Mouse (Mus musculus): ENCODE measurements around the gene Klf1. TPM values are rescaled to one million over a fixed set of nuclear protein-coding genes. Genes with fewer than 3 reads are reported as not detected.

The Klf1 gene
- 6.4 and 7.7 TPM in 2 replicates for polyA plus RNA-seq (2015; fragmentation: Nextera tagmentation; extraction: Ambion mirVana)

DNA sequence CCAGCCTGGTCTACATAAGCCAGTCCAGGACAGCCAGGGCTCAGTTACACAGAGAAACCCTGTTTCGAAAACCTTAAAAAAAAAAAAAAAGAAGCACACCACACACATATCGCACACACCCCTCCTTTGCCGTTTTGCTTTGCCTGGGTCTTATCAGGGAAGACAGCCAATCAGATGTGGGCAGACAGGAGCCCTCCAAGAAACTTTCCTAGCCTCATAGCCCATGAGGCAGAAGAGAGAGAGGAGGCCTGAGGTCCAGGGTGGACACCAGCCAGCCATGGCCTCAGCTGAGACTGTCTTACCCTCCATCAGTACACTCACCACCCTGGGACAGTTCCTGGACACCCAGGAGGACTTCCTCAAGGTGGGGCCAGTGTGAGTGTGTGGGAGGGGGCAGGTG lies at the start of gene Klf1:
Gene Klf1 (plus strand): TSS at position 177 of the 400 bp plus-strand sequence.
- H3K9ac ChIP-seq, result peak within 1 kb of the TSS; percentile 84
- no peaks in the 10 kb centered on the region for H3K36me3 ChIP-seq
- 74% methylated on average over 3 of the region's 3 CpGs for WGBS
- H3K9me3 ChIP-seq, result no peaks in the 10 kb centered on the region
- H3K27me3 ChIP-seq (replicated peaks), result no peaks in the 10 kb centered on the region
- no peak; the same call in 1 of the 2 replicates for ATAC-seq
- H3K4me1 ChIP-seq (replicated peaks), result peaks cover 6% of the 10 kb centered on the region
- peak within 1 kb of the TSS; percentile 88 for H3K4me2 ChIP-seq (replicated peaks)
- H3K4me3 ChIP-seq (replicated peaks), result peak within 1 kb of the TSS; percentile 56
- H3K27ac ChIP-seq, result peak within 1 kb of the TSS; percentile 83

- WGBS, result 84% methylated on average over 3 of the region's 3 CpGs
Observed at GRCm38 (mm10) chr8:84856434-84856833, 45.3 kb upstream of the Klf1 start.

GRCm38 (mm10) chr8:84856864-84857441 lies 44.8 kb upstream of the Klf1 start, which contains the start of gene Farsa:
Farsa (plus strand) TSS chr8:84856989.
- under 1% methylated on average over 39 of the region's 39 CpGs for WGBS
- Histone ChIP-seq H3K27me3 (replicated peaks) (no peaks in the 10 kb centered on the region), H3K9me3 (no peaks in the 10 kb centered on the region), H3K27ac (peak within 1 kb of the TSS; percentile 81), H3K4me2 (replicated peaks) (peak within 1 kb of the TSS; percentile 79), H3K4me3 (replicated peaks) (peak within 1 kb of the TSS; percentile 80), H3K36me3 (peaks cover 19% of the 10 kb centered on the region; the same call in 1 of the 2 replicates), H3K4me1 (replicated peaks) (peaks cover 12% of the 10 kb centered on the region), H3K9ac (peak within 1 kb of the TSS; percentile 91)
- ATAC-seq, result peak; percentile 96

More at GRCm38 (mm10) chr8:84856434-84856833, 45.3 kb upstream of the Klf1 start:
- Histone ChIP-seq H3K9ac (no peak overlapping the region), H3K4me1 (replicated peaks) (peaks cover 12% of the 10 kb centered on the region), H3K27me3 (replicated peaks) (no peaks in the 10 kb centered on the region), H3K27ac (no peak overlapping the region), H3K4me3 (replicated peaks) (peak overlapping the region; percentile 80), H3K36me3 (peaks cover 15% of the 10 kb centered on the region; the same call in 1 of the 2 replicates), H3K4me2 (replicated peaks) (no peak overlapping the region), H3K9me3 (no peaks in the 10 kb centered on the region)
- ATAC-seq, result peak; percentile 26

- H3K36me3 ChIP-seq, result peaks cover 16% of the 10 kb centered on the region
- ATAC-seq, result peak; percentile 86
- 11% methylated on average over 46 of the region's 46 CpGs for WGBS
- H3K27ac ChIP-seq, result no peak within 1 kb of the TSS
- peaks cover 14% of the 10 kb centered on the region for H3K4me1 ChIP-seq (replicated peaks)
- H3K9ac ChIP-seq, result peak within 1 kb of the TSS; percentile 52
- no peaks in the 10 kb centered on the region for H3K27me3 ChIP-seq (replicated peaks)
- H3K9me3 ChIP-seq, result no peaks in the 10 kb centered on the region
- H3K4me3 ChIP-seq (replicated peaks), result peak within 1 kb of the TSS; percentile 48
- peak within 1 kb of the TSS; percentile 99 for H3K4me2 ChIP-seq (replicated peaks)
Observed at GRCm38 (mm10) chr8:84871376-84872308, 30.1 kb upstream of the Klf1 start, which contains the start of gene Syce2. Syce2 (plus strand) TSS chr8:84872111.

DNA sequence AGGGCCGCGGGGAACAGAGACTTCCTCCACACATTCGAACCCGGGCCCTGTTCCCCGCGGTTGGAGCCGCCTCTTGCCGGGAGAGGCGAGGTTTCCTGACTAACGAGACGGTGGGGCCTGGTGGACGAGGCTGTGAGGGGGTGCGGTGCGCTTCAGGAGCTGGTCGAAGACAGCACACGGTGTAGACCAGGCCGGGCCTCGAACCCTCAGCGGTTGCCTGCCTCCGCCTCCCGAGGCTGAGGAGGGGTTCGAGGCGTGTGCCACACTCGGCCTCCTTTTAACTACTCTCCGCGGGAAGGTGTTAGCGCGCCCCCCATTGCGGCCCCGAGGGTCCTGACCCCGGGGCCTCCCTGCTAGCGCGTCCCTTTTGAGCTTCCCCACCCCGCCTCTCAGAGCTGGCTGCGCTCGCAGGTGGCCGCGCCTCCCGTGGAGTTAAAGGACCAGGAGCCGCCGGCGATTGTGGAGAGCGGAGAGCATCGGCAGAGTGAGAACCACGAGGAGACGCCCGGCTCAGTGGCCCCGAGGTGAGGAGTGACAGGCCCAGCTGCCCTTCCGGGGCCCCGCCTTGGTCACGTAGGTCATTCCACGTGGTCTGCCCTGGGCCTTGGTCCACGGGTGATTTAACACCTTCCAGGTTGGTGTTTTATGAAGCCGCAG lies 29.3 kb upstream of the Klf1 start:
- H3K4me3 ChIP-seq (replicated peaks), result peak overlapping the region; percentile 48
- ATAC-seq, result peak; percentile 68
- no peaks in the 10 kb centered on the region for H3K27me3 ChIP-seq (replicated peaks)
- no peaks in the 10 kb centered on the region for H3K9me3 ChIP-seq
- peaks cover 14% of the 10 kb centered on the region for H3K4me1 ChIP-seq (replicated peaks)
- H3K9ac ChIP-seq, result peak overlapping the region; percentile 52
- H3K4me2 ChIP-seq (replicated peaks), result peak overlapping the region; percentile 99
- H3K36me3 ChIP-seq, result peaks cover 16% of the 10 kb centered on the region
- 2% methylated on average over 54 of the region's 54 CpGs for WGBS
- no peak overlapping the region for H3K27ac ChIP-seq

DNA sequence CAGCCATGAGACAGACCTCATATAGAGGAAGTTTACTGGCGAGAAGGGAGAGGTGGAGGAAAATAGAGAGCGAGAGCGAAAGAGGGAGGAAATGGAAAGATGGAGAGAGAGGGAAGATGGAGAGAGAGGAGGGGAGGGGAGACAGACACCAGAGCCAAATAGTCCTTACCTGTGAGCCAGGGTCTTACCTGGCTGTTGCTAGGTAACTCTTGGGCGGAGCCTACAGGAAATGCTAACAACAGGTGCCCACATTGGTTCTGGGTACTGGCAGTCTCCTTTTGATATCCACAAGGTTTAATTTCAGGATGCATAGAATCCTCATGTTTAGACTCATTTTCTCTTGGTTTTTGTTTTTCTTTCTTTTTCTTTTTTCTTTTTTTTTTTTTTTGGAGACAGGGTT lies 28.7 kb upstream of the Klf1 start:
- H3K36me3 ChIP-seq, result peaks cover 10% of the 10 kb centered on the region; the same call in 1 of the 2 replicates
- H3K27me3 ChIP-seq (replicated peaks), result no peaks in the 10 kb centered on the region
- H3K9ac ChIP-seq, result peak overlapping the region; percentile 52; the same call in 1 of the 2 replicates
- ATAC-seq, result no peak
- peak overlapping the region; percentile 99 for H3K4me2 ChIP-seq (replicated peaks)
- no peak overlapping the region for H3K27ac ChIP-seq
- peaks cover 14% of the 10 kb centered on the region for H3K4me1 ChIP-seq (replicated peaks)
- peak overlapping the region; percentile 48 for H3K4me3 ChIP-seq (replicated peaks)
- no peaks in the 10 kb centered on the region for H3K9me3 ChIP-seq
- 73% methylated on average over 4 of the region's 4 CpGs for whole genome bisulfite sequencing

DNA sequence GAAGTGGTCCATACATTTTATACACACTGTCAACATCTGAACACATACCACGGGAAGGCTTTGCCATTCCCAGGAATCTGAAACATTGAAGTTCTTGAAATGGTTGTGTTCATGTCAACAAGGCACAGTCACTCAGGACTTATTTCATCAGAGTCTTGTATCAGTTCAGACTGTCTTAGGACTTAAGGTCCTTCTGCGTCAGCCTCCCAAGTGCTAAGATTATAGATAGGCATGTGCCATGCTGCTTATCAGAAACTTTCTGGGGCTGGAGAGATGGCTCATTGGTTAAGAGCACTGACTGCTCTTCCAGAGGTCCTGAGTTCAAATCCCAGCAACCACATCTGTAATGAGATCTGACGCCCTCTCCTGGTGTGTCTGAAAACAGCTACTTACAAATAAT lies 27.4 kb upstream of the Klf1 start:
- Histone ChIP-seq H3K27me3 (replicated peaks) (no peaks in the 10 kb centered on the region), H3K9ac (no peak overlapping the region), H3K27ac (no peak overlapping the region), H3K9me3 (no peaks in the 10 kb centered on the region), H3K4me3 (replicated peaks) (no peak overlapping the region), H3K36me3 (no peaks in the 10 kb centered on the region), H3K4me1 (replicated peaks) (peaks cover 14% of the 10 kb centered on the region), H3K4me2 (replicated peaks) (no peak overlapping the region)
- 82% methylated on average over 3 of the region's 3 CpGs for WGBS
- ATAC-seq, result no peak

GRCm38 (mm10) chr8:84877297-84878035 lies 24.3 kb upstream of the Klf1 start:
- no peak overlapping the region for H3K4me3 ChIP-seq (replicated peaks)
- H3K9ac ChIP-seq, result no peak overlapping the region
- no peak overlapping the region for H3K27ac ChIP-seq
- no peaks in the 10 kb centered on the region for H3K27me3 ChIP-seq (replicated peaks)
- no peaks in the 10 kb centered on the region for H3K36me3 ChIP-seq
- H3K9me3 ChIP-seq, result no peaks in the 10 kb centered on the region
- H3K4me1 ChIP-seq (replicated peaks), result peaks cover 6% of the 10 kb centered on the region
- WGBS, result 75% methylated on average over 3 of the region's 3 CpGs
- ATAC-seq, result no peak
- H3K4me2 ChIP-seq (replicated peaks), result no peak overlapping the region

GRCm38 (mm10) chr8:84878915-84879314 lies 22.8 kb upstream of the Klf1 start:
- Histone ChIP-seq H3K4me3 (replicated peaks) (no peak overlapping the region), H3K9ac (no peak overlapping the region), H3K36me3 (no peaks in the 10 kb centered on the region), H3K4me2 (replicated peaks) (no peak overlapping the region), H3K4me1 (replicated peaks) (no peaks in the 10 kb centered on the region), H3K27ac (no peak overlapping the region), H3K27me3 (replicated peaks) (no peaks in the 10 kb centered on the region), H3K9me3 (no peaks in the 10 kb centered on the region)
- ATAC-seq, result no peak
- WGBS, result 79% methylated on average over 1 of the region's 1 CpGs

DNA sequence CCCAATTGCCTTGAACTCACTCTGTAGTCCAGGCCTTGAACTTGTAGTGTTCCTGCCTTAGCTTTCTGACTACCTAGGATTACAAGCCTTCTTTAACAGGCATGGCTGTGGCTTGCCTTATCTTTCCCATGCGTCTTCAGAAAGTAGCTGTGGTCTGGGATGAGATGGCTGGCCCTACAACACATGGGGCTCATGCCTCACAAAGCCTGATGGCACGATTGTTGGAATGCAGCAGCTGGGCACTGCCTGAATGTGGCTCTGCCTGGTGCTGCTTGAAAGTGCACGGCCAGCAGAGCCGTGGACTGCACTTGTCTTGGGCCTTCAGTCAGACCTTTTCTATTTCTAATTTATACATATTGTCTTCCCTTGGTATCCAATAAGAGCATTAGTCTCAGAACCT lies 17.0 kb upstream of the Klf1 start:
- Histone ChIP-seq H3K36me3 (peaks cover 4% of the 10 kb centered on the region; the same call in 1 of the 2 replicates), H3K4me2 (replicated peaks) (no peak overlapping the region), H3K4me1 (replicated peaks) (no peaks in the 10 kb centered on the region), H3K9me3 (no peaks in the 10 kb centered on the region), H3K4me3 (replicated peaks) (no peak overlapping the region), H3K27me3 (replicated peaks) (no peaks in the 10 kb centered on the region), H3K27ac (no peak overlapping the region), H3K9ac (no peak overlapping the region)
- WGBS, result 86% methylated on average over 4 of the region's 4 CpGs
- no peak for ATAC-seq

DNA sequence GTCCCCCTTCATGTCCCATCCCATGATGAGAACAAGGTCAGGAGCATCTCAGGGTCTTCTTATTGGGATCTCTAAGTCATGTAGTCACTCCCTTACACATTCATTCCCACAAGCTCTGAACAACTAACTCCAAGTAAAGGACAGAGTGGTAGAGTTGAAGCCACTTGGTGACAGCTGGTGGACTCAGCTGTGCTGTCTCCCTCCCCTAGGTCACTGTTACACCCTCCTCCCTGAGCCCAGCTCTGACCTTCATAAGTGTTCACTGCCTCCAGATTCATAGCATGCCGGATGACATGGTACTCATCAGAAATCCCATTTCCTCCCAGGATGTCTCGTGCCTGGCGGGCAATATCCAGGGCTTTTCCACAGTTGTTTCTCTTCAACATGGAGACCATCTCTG lies 13.4 kb upstream of the Klf1 start:
- WGBS, result 90% methylated on average over 3 of the region's 3 CpGs
- no peaks in the 10 kb centered on the region for H3K27me3 ChIP-seq (replicated peaks)
- H3K9me3 ChIP-seq, result no peaks in the 10 kb centered on the region
- 0 out of 2 replicates have a peak, but pooled peaks cover 9% of the 10 kb centered on the region for H3K4me1 ChIP-seq (replicated peaks)
- peaks cover 4% of the 10 kb centered on the region; the same call in 1 of the 2 replicates for H3K36me3 ChIP-seq
- H3K9ac ChIP-seq, result no peak overlapping the region
- no peak overlapping the region for H3K4me2 ChIP-seq (replicated peaks)
- no peak for ATAC-seq
- H3K4me3 ChIP-seq (replicated peaks), result no peak overlapping the region
- H3K27ac ChIP-seq, result no peak overlapping the region

Data from intestine, embryonic 15.5 days (tissue).